Mouse (Mus musculus) effector memory CD4-positive, alpha-beta T cell, adult 7 months (primary cell): ENCODE results near the gene C1qtnf6. TPM values are rescaled to one million over a fixed set of nuclear protein-coding genes. Genes with fewer than 3 reads are reported as not detected.

Experiments
- polyA plus RNA-seq: library from polyadenylated mRNA; unstranded; fragments of 100-300 nt; shearing (Covaris generic); gene quantifications from one replicate; pipeline ENCODE4 v1.2.1, GENCODE M21; 2017

Gene C1qtnf6
- polyA plus RNA-seq = 1.9 TPM

DNA sequence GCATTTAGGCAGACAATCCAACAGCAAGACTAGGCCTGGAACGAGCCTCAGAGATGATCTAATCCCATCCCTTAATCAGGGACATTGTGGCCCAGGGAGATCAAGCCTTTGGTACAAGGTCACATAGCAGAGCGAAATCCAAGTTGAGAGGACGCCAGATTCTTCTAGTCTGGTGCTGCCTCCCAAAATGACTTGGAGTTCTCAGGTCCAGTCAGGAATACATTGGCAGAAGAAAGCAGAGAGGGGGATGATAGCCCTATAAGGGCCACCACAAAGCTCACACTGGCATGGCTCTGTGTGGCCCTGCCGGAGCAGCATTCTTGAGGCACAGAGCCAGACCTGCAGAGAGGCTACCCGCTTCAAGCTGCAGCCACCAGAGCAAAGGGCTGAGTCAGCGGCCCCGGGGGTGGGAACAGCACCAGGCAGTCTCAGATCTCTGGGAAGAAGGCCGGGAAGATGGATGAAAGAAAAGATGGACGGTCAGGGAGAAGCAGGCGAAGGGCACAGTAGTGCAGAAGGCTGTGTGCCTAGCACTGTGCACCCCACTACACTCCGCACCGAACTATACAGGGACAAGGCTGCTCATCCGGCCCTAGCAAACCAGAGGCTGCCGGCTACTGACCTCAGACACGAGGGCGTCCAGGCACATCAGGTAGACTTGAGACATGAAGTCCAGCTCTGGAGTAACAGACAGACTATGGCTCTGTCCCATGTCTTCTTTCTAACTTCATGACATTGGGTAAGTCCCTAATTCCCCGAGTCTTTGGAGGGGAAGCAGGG, at the start of gene C1qtnf6:
TSS of gene C1qtnf6 (minus strand) at position 746 of the 780 bp plus-strand sequence.

DNA sequence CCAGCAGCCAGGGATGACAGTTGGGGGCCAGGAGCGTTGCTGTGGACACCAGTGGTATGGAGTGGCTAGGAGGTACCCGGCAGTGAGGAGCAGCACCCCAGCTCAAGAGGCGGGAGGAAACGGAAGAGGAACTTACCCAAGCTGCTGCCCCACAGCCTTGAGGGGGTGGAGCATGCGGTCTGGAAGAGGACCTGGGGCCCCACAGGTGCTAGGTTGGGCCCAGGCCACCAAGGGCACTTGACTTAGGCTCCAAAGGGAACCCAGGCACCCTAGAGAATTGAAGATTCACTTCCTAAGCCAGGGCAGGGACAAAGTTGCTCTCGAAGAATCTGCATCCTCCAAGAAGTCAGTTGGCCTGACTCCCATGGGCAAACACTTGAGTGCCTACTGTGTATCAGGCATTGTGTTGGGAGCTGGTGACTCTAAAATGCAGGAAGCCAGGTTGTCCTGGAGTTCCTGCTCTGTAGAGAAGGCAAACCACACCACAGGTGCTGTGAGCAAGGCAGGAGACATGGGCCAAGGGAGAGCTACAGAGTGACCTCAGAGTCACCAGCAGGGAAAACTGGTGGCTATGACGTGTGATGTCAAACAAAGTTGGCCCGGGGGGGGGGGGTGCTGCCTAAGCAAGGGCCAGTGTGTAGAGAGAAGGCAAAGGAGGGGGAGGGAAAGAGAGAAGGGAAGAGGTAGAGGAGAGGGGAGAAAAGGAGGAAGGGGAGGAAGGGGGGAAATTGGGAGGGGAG, 41.6 kb upstream of the C1qtnf6 start, which contains the start of gene Rac2:
TSS of gene Rac2 (minus strand) at position 126 of the 740 bp plus-strand sequence.

DNA sequence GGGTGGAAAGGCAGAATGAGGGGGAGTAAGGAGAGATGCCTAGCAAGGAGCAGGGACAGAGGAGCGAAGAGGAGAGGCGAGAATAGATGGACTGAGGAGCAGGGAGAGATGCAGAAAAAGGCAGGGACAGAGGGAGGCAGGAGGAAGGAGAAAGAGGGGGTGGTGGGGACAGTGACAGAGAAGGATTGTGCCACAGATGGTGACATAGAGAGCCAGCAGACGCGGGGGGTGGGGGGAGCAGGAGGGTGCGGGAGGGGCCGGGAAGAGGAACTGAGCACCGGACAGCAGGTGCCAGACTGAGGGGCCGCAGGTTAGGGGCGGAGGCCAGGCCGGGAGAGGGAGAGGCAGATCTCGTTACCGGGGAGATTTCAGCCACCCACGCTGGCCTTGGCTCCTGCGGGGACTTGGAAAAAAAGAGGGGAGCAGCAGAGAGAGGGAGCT, 13.4 kb upstream of the C1qtnf6 start, which contains the start of gene Sstr3:
TSS of gene Sstr3 (minus strand) at position 125 of the 441 bp plus-strand sequence.

DNA sequence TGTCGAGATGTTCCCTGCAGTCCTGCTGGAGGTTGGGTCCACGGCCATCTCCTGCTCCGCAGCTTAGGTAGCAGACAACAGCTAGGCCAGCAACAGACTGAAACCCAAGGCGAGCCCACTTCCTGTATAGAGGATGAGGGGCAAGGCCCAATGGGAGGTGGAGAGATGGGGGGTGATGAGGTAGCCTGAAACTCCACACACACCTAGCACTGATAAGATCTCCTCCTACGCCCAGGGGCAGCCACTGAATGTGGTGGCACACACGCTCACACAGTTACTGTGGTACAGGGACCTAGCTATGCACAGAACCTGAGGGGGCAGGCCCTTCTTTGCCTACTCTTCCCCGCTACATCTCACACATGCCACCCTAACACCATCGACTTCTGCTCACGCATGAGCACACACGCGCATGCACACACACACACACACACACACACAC, 36.2 kb downstream of the C1qtnf6 start, which contains the start of gene Il2rb:
TSS of gene Il2rb (minus strand) at position 304 of the 439 bp plus-strand sequence.

Other genes starting within 250 kb of the C1qtnf6 start
- gene Csf2rb2, start 225.7 kb downstream of the C1qtnf6 start, polyA plus RNA-seq = not detected
- gene Csf2rb, start 205.7 kb downstream of the C1qtnf6 start, polyA plus RNA-seq = 1.4 TPM
- gene Tex33, start 135.5 kb downstream of the C1qtnf6 start, polyA plus RNA-seq = not detected
- gene Tst, start 125.5 kb downstream of the C1qtnf6 start, polyA plus RNA-seq = 1.5 TPM
- gene Mpst, start 125.0 kb downstream of the C1qtnf6 start, polyA plus RNA-seq = 1.9 TPM
- 18.1 TPM for gene Kctd17, start 102.9 kb downstream of the C1qtnf6 start, polyA plus RNA-seq
- gene Tmprss6, start 62.8 kb downstream of the C1qtnf6 start, polyA plus RNA-seq = 0.37 TPM
- 698 TPM for gene Il2rb, start 36.1 kb downstream of the C1qtnf6 start, polyA plus RNA-seq
- not detected for gene Sstr3, start 13.3 kb upstream of the C1qtnf6 start, polyA plus RNA-seq
- gene Rac2, start 41.4 kb upstream of the C1qtnf6 start, polyA plus RNA-seq = 1,721 TPM
- gene Cyth4, start 65.6 kb upstream of the C1qtnf6 start, polyA plus RNA-seq = 307 TPM
- gene Elfn2, start 187.4 kb upstream of the C1qtnf6 start, polyA plus RNA-seq = 0.22 TPM
- gene Mfng, start 242.1 kb upstream of the C1qtnf6 start, polyA plus RNA-seq = 136 TPM